Mouse (Mus musculus): ENCODE measurements around the gene Rab1b.

- TF ChIP-seq GATA1 (IDR thresholded peaks at IDR 0.05; ENCODE audit: low read length) (no peak), TAL1 (IDR thresholded peaks at IDR 0.05; ENCODE audit: low read length) (no peak)
Measured at GRCm38 (mm10) chr19:5058801-5059771, 47.8 kb downstream of the Rab1b start.

All from erythroblast, embryonic 14.5 days (primary cell).